Mouse (Mus musculus) thymus, postnatal 10 days (tissue): ENCODE results near the gene Etnk1.

Experiments
- DNase-seq, 2 experiments: peaks; one replicate each; pipeline ENCODE4 v3.0.0; 2021; ENCODE audit warnings: low spot score in 2 of 2

Gene Etnk1

DNA sequence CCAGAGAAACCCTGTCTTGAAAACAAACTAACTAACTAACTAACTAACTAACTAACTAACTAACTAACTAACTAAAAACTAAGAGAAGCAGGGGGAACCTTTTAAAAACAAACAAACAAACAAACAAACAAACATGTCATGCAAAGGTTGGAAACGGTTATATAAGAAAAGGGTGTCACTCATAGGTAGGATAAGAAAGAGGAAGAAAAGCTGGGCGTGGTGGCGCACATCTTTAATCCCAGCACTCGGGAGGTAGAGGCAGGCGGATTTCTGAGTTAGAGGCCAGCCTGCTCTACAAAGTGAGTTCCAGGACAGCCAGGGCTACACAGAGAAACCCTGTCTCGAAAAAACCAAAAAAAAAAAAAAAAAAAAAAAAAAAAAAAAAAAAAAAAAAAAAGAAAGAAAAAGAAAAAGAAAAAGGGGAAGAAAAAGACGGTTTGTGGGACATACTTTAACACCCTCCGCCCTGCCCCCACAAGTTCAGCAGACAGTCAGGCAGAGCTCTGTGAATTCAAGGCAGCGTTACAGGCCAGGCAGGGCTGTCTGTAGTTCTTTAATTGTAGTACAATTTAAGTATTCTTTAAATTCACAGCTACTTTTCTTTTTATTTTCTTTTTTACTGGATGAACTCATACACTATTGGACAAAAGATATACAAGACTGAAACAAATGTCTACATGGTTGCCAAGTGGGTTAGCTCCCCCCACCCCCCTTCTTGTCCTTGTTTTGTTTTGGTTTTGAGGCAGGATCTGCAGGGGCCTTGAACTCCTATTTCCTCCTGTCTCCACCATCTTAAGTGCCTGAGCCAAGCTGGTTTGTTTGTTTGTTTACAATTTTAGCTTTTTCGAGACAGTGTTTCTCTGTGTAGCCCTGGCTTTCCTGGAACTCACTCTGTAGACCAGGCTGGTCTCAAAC is 15.7 kb upstream of the Etnk1 start:
- peak in 1 of 2 experiments; percentile 41 for DNase-seq

DNA sequence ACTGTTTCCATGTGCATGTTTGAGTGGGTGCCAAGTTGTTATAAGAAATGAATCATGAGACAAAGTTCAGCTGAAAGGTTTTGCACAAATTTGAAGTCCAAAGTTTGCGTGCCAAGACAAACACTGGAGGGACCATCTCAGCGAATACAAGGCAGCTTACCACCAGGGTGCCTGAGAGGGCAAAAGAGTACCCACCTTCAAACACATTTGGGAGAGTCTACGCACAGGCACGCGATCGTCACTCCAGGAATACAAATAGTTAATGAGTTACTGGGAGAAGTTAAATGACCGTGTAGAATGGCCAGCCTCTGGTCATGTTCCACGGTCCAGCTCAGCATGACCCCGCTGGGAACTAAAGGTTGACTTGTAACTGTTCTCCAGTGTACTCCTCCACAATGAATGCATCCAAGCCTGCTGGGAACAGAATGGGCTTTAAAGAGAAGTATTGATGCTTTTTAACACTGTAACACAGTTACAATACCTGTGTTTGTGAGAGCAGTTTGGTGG is 14.6 kb upstream of the Etnk1 start:
- DNase-seq: no peak

DNA sequence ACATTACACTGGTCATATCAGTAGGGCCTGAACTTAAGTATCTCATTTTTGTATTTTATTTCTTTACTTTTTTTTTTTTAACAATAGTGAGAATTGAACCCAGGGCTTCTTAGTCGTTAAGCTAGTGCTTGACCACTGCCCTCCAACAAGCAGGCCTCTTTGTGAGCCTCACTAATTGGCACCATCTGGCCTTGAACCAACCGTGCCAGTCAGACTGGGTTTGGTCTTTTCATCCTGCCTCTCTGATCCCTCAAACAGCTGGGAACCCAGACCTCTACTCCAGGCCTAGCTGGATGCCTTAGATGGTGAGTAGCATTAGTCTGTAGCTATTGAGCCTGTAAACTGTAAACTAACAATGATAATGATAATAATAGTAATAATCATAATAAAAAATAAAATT is 13.9 kb upstream of the Etnk1 start:
- DNase-seq: no peak

DNA sequence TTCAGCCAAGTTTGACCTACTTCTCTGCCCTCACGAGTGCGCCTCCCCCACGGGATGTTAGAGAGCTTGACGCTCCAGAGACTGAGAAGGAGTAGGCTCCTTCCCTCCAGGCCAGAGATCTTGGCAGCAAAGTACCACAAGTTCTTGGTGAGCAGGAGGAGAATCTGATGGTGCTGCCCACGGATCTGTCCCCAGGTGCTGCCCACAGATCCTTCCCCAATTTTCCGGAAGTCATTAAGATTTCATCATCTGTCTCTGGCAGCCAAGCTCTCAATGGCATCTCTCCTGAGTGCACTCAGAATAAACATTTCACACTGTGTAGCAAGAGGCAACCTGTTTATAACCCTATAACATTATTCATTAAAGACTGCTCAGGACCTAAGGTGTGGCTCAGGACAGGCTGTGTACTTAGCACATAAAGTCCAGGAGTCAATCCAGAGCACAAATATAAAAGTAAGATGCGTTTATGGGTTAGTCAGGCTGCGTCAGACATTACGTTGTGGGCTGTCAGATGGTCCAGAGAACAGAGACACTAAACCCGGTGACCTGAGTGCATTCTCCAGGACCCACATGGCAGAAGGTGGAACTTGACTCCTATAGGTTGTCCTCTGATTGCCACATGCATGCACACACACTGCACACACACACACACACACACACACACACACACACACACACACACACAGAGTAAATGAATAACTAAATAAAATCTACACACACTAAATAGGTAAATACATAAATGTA is 13.1 kb upstream of the Etnk1 start:
- no peak for DNase-seq

DNA sequence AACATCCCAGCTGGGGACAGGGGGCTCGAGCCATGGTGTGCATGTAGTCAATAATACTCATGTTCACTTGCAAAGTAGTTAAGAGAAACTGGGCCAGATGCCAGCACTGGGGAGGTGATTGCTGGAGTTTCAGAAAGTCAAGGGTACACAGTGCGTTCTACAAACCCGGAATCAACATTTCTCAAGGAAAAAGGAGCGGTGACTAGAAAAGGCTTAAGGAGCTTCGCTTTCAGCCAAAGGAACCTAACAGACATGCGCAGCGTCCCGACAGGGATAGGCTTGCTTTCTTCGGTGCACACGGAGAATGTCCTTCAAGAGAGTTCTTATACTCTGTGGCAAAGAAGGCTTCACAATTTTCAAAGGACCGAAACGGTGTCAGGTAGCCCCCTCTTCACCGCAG is 12.1 kb upstream of the Etnk1 start:
- DNase-seq: no peak

DNA sequence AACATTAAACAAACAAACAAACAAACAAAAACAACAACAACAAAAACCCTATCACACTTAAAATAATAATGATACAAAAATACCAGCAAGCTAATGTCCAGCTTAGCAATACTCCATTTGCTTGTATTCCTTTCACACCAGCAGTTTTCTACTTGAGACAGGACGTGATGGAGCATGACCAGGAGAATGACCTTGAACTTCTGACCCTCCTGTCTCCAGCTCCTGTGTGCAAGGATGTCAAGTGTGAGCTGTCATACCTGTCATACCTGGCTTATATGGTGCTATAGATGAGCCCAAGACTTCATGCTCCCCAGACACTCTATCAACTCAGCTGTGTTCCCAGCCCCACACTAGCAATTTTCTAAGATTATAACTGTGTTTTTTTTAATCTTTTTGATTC is 11.0 kb upstream of the Etnk1 start:
- no peak for DNase-seq

DNA sequence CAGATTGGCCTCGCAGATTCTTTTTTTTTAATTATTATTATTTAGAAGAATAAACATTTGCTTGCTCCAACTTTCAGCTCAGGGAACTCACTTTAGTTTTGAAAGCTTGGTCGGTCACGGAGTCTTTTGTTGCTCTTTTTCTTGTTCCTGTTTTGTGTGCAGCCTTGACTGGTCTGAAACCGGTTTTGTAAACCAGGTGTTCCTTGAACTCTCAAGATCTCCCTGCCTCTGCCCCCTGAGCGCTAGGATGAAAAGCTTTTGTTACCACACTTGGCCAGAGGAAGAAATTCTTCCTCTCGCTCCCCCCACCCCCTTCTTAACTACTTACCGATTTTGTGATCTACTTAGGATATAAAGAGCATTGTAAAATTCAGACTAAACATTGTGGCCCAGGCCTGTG is 10.3 kb upstream of the Etnk1 start:
- DNase-seq: peak in 1 of 2 experiments; percentile 25

DNA sequence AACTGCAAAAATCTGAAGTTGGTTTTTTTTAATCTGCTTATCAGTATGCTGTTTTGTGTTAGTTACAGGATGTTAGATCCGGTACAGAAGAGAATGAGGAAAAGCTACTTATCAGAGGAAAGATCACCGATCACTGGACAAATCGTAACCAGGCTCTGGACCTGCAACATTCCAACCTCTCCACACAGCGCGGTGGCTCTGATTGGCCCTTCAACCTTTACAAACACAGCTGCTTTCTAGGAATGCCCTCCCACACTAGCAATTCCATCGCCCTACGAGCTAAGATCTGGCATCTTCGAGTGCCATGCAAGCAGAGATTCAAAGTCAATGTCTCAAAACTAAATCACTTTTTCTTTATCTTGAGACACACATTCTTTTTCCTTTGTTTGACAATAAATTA is 9.6 kb upstream of the Etnk1 start:
- DNase-seq: no peak

DNA sequence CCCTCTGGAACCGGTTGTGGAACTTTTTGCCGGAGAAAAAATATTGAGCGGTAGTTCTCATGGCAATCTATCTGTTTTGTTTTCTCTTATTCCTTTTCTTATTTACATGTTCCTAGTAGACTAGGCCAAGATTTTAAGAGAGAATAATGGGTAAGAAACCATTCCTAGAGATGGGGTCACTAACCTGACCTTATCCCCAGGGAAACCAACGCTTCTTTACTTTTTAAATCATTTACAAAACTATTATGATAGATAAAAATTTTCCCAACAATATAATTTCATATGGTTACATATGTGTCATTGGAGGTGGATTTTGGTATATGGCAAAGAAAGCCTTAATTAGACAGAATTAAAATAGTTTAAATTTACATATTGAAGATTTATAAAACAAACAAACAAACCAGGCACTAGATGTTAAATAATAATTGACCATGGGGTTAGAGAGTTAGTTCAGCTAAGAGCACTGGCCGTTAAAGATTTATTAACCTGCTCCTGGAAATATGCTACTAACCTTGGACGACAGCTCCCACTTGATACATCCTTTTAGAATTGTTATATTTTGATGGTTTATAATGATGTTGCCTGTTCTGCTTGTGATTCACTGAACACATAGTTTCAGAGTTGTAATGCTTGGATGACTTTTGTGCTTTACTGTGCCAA is 6.3 kb upstream of the Etnk1 start:
- DNase-seq: no peak

DNA sequence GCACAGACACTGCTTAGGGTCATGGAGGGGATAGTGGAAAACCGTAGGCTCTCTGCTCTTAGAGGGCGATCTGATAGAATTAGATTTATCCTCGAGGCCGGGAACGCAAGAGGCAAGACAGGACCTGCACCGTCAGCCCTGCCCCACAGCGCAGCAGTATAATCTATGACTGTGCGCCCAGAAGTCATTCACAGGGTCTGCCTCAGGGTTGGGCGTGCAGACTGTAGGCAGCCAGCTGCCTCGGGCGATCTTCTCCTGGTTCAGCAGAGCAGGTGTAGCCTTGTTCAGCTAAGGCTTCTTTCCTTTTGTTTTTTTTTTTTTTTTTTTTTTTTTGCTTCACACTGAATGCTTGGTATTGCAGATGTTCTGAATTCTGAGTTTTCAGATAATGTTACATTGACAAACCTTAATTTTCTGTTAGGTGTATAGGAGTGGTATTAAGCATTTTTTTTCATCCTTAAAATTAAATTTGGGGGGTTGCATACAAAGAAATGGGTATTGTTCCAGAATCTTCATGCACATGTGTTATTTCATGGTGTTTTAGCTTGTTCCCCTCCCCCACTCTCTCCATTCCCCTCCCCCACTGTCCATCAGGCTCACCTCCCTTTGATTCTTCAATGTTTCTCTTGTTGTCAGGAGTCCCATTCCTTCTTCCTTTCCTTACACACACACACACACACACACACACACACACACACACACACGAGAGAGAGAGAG is 4.7 kb upstream of the Etnk1 start:
- DNase-seq: peak; percentile 53 to 68

DNA sequence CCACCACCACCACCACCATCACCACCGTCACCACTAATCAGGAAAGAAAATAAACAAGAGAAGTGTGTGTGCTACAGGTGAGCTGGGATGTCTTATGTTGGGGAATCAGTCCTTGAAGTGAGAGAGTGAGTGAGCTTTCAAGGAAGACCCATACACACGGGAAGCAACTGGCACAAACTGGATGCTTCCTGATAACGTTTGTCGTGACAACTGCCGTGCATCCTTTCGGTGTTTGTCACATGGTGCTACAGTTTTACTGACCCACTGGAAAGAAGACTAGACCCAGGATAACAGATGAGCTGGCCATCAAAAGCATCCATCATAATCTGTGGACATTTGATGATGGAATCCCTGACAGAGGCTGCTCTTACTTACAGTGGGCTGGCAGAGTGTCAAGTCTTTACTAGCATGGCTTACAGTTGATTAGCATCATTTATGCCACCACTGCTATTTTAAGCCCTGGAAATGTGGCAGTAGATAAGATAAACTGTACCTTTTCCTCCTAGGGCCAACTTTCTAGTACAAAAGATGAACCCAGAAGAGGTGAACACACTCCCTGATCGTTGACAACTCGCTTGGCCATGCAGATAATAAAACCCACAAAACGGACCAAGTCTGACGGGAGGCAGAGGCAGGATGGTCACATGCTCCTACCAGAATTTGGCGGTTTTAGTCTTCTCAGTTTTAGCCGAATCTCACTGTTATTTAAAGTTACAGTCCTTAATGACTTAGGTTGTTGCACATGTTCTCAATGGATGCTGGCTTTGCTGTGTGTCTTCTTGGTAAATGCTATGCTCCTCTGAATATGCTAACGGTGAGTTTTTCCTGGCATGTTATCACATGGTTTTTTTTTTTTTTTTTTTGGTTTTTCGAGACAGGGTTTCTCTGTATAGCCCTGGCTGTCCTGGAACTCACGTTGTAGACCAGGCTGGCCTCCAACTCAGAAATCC is 2.8 kb upstream of the Etnk1 start:
- no peak for DNase-seq

DNA sequence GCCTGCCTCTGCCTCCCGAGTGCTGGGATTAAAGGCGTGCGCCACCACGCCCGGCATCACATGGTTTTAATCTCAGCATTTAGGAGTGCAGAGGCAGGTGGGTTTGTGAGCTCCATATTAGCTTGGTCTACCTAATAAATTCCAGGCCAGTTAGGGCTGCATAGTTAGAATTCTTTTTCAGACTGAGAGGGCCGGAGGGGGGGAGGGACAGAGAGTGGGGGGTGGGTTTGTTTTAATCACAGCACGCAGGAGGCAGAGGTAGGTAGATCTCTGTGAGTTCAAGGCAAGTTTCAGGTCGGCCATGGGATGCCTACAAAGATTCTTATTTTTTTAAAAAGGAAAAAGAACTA is 2.1 kb upstream of the Etnk1 start:
- DNase-seq: no peak

DNA sequence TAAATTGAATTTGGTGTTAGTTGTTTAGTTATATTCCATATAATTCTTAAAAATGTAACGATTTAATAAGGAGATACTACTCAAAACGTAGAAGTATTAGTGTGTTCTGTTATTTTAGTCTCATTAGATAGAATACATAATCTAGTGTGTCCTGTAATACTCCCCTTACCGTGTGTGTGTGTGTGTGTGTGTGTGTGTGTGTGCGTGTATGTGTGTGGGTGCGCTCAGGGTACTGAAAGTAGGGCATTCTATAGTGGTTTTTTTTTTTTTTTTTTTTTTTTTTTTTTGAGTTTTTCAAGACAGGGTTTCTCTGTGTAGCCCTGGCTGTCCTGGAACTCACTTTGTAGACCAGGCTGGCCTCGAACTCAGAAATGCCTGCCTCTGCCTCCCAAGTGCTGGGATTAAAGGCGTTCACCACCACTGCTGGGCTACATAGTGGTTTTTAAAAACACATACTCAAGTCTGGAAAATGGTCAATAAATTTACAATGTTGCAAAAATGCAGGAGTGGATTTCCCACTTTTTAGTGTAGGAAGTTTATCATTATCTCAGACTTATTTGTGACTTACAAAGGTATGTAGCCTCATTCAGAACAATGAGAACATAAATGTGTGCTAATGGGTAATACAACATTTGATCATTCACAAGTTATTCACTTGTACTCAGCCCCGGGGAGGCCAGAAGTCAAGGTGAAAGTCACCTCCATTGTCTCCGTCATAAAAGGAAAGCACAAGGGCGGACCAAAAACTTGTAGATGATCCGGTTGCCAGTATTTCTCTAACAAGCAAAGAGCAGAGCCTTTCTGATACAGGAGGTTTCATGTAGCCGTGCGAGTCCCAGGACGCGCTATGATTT is 1.4 kb upstream of the Etnk1 start:
- DNase-seq: no peak

DNA sequence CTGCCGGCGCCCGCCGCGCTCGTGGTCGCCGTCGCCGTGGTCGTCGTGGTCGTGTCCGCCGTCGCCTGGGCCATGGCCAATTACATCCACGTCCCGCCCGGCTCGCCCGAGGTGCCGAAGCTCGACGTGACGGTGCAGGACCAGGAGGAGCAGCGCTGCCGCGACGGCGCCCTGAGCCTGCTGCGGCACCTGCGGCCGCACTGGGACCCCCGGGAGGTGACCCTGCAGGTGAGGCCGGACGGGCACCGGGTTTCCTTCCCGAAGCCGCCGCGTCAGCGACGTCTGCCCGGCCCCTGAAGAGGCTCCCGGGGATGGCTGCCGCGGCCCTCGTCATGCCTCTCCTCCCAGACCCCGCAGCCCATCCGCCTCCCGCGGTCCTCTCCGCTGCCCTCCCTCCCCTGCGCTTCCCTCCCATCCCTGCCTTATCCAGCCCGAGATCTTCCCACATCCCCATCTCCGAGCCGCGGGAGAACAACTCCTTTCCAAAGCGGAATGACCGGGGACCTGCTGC is 443 bp downstream of the Etnk1 start:
- DNase-seq: no peak

DNA sequence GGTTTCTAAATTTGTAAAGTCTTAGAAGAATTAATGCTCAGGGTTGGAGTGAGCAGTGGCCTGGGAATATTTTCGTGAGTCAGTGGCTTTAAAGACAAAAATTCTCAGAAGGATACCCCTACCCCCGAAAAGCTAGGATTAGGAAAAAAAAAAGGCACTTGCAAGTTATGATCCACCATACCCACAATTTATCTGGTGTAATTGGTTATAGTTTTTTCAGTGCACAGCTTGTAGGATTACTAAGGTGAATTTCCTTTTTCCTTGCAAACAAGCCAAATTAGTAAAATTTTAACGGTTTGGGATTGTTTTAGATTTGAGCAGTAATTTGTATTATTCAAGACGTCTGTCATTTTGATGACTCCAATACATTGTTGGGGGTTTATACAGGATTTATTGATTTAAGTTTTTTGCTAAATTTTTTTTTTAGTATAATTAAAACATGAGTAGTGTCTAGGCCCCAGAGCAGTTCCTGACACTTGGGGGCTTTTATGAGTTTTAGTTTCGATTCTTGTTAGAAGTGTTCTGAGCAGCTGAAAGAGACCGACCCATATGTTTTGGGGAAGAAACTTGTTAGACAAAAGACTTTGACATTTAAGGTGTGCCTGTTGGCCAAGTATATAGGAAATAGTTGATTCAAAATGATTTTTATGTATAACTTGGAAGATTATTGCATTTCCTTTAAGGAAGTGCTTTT is 1.1 kb downstream of the Etnk1 start:
- no peak for DNase-seq

DNA sequence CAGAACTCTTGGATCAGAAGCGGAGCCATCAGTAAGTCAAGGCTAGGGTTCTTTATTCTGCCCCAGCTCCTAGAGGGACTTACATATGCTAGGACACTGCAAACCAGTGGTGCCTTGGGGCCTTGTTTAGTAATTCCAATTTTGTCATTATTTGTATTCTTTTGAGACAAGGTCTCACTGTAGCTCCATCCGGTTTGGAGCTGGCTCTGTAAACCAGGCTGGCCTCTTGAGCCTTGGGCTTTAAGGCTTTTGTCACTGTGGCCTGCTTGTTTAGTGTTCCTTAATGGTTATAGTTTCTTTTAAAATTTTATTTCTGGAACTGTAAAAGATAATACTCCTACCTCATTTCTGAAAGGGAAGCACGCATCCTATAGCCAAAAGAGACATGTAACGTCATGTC is 2.4 kb downstream of the Etnk1 start:
- no peak for DNase-seq

DNA sequence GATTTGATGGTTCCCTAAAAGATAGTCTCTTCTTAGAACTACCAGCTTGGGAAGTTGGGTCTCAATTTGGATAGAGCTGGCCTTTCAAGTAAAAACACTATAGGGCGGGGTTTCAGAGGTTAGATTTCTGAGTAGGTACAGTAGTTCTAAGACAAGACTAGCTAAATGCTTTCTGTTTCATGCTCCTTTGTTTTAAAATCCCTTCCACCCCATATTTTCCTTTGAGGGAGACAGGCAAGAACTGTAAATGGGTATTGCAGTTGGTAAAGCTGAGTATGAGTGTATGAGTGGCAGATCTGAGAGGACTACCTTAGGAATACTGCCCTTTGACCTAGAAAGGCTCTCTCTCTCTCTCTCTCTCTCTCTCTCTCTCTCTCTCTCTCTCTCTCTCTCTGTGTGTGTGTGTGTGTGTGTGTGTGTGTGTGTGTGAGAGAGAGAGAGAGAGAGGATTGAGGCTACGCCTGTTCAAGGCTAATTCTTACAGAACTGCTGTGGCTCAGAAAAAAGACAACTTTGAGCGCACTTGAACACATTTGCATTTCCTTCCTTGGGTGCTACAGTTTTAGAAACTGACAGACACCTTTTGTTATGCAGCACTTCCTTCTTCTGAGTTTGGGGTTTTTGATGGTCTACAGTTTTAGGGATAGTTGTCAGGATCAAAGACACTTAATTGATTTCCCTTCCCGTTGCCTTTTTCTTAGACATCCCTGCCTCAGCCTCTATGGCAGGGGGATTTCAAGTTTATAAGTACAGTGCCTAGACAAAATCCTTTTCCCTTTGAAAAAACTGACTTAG is 3.3 kb downstream of the Etnk1 start:
- DNase-seq: no peak

DNA sequence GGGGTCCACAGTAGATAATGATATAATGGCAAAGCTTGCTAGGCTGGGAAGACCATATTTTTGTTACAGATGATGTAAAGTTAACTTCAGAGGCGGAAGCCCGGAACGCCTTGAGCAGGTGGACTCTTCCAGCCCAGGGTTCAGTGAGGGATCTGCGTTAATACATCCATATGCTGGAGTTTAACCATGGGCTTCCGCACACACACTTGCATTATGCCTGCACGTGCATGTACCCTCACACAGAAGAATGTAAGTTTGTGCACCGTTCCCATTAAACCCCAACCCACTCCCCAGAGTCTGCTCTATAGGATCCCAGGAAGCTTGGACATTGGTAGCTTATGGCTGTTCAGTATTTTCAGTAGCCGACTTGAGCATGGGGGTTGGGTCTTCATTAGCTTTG is 4.0 kb downstream of the Etnk1 start:
- no peak for DNase-seq
